Mouse (Mus musculus): ENCODE results near the gene Olfr1209. TPM values are rescaled to one million over a fixed set of nuclear protein-coding genes. Genes with fewer than 3 reads are reported as not detected.

Olfr1209 gene
- total RNA-seq (2021): not detected

GRCm38 (mm10) chr2:88915057-88915456, at the start of gene Olfr1209:
Olfr1209 (minus strand) TSS chr2:88915157.
- intact Hi-C loops (cut with DNase I): no loop called here

DNA sequence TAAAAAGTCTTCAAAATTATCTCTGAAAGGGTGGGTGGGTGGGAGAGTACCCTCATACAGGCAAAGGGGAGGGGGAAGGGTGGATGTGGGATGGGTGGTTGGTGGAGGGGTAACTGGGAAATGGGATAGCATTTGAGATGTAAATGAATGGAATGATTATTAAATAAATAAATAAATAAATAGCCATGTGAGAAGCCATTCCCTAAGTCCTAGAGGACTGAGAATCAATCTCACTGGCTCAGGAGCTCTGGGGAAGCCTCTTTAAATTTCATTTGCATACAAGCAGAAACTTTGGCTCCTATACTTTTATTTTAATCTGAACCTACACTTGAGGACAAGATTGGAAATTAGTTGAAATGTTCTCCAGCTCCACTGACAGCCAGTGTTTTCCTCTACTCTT, 38.7 kb upstream of the Olfr1209 start, which contains the start of gene Olfr1212:
TSS of gene Olfr1212 (plus strand) at position 301 of the 400 bp plus-strand sequence.
- intact Hi-C loops (cut with DNase I): no loop called here
- DNase-seq: no peak

More at GRCm38 (mm10) chr2:88915057-88915456, at the start of gene Olfr1209:
- no peak for DNase-seq

DNA sequence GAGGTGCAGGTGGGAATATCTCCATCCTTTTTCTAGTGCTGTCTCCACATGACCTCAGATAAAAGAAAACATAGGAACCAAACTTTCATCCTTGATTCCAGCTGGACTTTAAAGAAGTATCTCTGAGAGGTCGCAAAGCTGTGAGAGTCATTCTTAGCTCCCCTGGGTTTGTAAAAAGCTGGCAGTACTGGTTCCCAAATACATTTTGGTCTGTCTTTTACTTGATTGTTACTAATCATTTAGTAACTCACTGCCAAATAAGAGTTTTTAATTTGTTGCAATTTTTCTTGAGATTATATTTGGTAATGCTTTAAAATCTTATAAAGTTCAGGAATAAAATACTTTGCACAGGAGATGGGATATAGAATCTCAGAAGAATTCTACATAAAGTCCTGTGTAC, 23.1 kb upstream of the Olfr1209 start, which contains the start of gene Olfr1211:
TSS of gene Olfr1211 (minus strand) at position 101 of the 400 bp plus-strand sequence.
- intact Hi-C loops (cut with DNase I): no loop called here
- DNase-seq: no peak

DNA sequence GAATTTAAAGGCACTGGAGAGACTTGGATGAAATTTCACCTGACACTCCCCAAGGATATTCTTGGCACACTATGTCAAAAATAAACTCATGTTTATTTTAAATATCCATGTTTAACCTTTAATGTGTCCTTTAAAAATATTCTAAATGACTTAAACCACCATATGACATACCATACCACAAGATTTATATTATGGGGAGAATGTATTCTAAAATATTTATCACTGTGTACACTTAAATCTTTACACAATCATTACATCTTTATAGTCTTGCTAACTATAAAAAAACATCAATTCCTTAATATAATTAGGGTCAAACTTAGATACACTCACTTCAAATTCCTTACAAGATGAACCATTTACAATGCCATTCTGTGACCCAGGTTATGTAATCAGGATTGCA, 12.7 kb downstream of the Olfr1209 start, which contains the start of gene Olfr1208:
TSS of gene Olfr1208 (minus strand) at position 101 of the 400 bp plus-strand sequence.
- intact Hi-C loops (cut with DNase I): no loop called here
- no peak for DNase-seq

- DNase-seq: no peak
- intact Hi-C loops (cut with DNase I): no loop called here
Observed at GRCm38 (mm10) chr2:88862931-88863330, 52.0 kb downstream of the Olfr1209 start, which contains the start of gene Olfr1206. Olfr1206 (plus strand) TSS chr2:88863231.

Other genes with a start within 250 kb of the Olfr1209 start
- not detected for gene Olfr1193, start 239.5 kb downstream of the Olfr1209 start, total RNA-seq (2021)
- not detected for gene Olfr1195, start 226.0 kb downstream of the Olfr1209 start, total RNA-seq (2021)
- gene Olfr1196, start 210.6 kb downstream of the Olfr1209 start, total RNA-seq (2021): not detected
- not detected for gene Olfr1197, start 182.8 kb downstream of the Olfr1209 start, total RNA-seq (2021)
- not detected for gene Olfr1198, start 163.8 kb downstream of the Olfr1209 start, total RNA-seq (2021)
- gene Olfr1199, start 154.7 kb downstream of the Olfr1209 start, total RNA-seq (2021): not detected
- not detected for gene Olfr1200, start 144.7 kb downstream of the Olfr1209 start, total RNA-seq (2021)
- gene Olfr1201, start 122.1 kb downstream of the Olfr1209 start, total RNA-seq (2021): not detected
- not detected for gene Olfr1202, start 100.7 kb downstream of the Olfr1209 start, total RNA-seq (2021)
- not detected for gene Olfr1205, start 85.4 kb downstream of the Olfr1209 start, total RNA-seq (2021)
- not detected for gene Olfr1204, start 65.9 kb downstream of the Olfr1209 start, total RNA-seq (2021)
- gene Olfr1206, start 51.9 kb downstream of the Olfr1209 start, total RNA-seq (2021): not detected
- not detected for gene Olfr1208, start 12.8 kb downstream of the Olfr1209 start, total RNA-seq (2021)
- not detected for gene Olfr1211, start 23.0 kb upstream of the Olfr1209 start, total RNA-seq (2021)
- not detected for gene Olfr1212, start 38.8 kb upstream of the Olfr1209 start, total RNA-seq (2021)
- gene Gm13762, start 65.1 kb upstream of the Olfr1209 start, total RNA-seq (2021): not detected
- gene Olfr1214, start 77.5 kb upstream of the Olfr1209 start, total RNA-seq (2021): not detected
- gene Olfr1215, start 91.8 kb upstream of the Olfr1209 start, total RNA-seq (2021): not detected
- not detected for gene Olfr1216, start 103.2 kb upstream of the Olfr1209 start, total RNA-seq (2021)
- not detected for gene Olfr1217, start 116.9 kb upstream of the Olfr1209 start, total RNA-seq (2021)
- gene Olfr1218, start 146.0 kb upstream of the Olfr1209 start, total RNA-seq (2021): not detected
- not detected for gene Olfr1219, start 168.4 kb upstream of the Olfr1209 start, total RNA-seq (2021)
- not detected for gene Olfr1220, start 191.7 kb upstream of the Olfr1209 start, total RNA-seq (2021)
- not detected for gene Olfr1221, start 202.1 kb upstream of the Olfr1209 start, total RNA-seq (2021)
- gene Olfr1222, start 217.9 kb upstream of the Olfr1209 start, total RNA-seq (2021): not detected
- not detected for gene Olfr1223, start 236.4 kb upstream of the Olfr1209 start, total RNA-seq (2021)
- not detected for gene Olfr1224-ps1, start 248.9 kb upstream of the Olfr1209 start, total RNA-seq (2021)

All from heart, postnatal 36 days (tissue).